Mouse (Mus musculus): ENCODE measurements around the gene Myo18b. TPM values are rescaled to one million over a fixed set of nuclear protein-coding genes. Genes with fewer than 3 reads are reported as not detected.

Gene Myo18b
- polyA plus RNA-seq, 1 experiment from 2014 or later, result 0.87 TPM

GRCm38 (mm10) chr5:112822426-112822825 is 73.7 kb downstream of the Myo18b start:
- no peak overlapping the region for H3K27ac ChIP-seq (replicated peaks; ENCODE audit: low read depth, low read length)
- no peaks in the 10 kb centered on the region for H3K36me3 ChIP-seq (ENCODE audit: control insufficient read depth, insufficient read depth, low read length)
- no peak for ATAC-seq (ENCODE audit: low FRiP score, low TSS enrichment)
- H3K4me1 ChIP-seq (ENCODE audit: control insufficient read depth, insufficient read depth, low read length), result peaks cover 28% of the 10 kb centered on the region
- no peak overlapping the region for H3K4me3 ChIP-seq (replicated peaks; ENCODE audit: low read depth, low read length)
- no peaks in the 10 kb centered on the region; the same call in 1 of the 2 replicates for H3K27me3 ChIP-seq (ENCODE audit: control insufficient read depth, insufficient read depth, low read length)
- H3K9ac ChIP-seq (replicated peaks; ENCODE audit: low read length), result no peak overlapping the region
- no peak for DNase-seq
- H3K4me2 ChIP-seq (ENCODE audit: low read length), result no peak overlapping the region
- 53% methylated on average over 3 of the region's 3 CpGs for WGBS
- no peaks in the 10 kb centered on the region for H3K9me3 ChIP-seq (ENCODE audit: control insufficient read depth, low read length)

GRCm38 (mm10) chr5:112815051-112815450 is 81.1 kb downstream of the Myo18b start:
- Histone ChIP-seq H3K4me1 (ENCODE audit: control insufficient read depth, insufficient read depth, low read length) (no peaks in the 10 kb centered on the region), H3K27me3 (ENCODE audit: control insufficient read depth, insufficient read depth, low read length) (no peaks in the 10 kb centered on the region), H3K9me3 (ENCODE audit: control insufficient read depth, low read length) (no peaks in the 10 kb centered on the region), H3K36me3 (ENCODE audit: control insufficient read depth, insufficient read depth, low read length) (no peaks in the 10 kb centered on the region), H3K9ac (replicated peaks; ENCODE audit: low read length) (no peak overlapping the region), H3K4me2 (ENCODE audit: low read length) (no peak overlapping the region), H3K27ac (replicated peaks; ENCODE audit: low read depth, low read length) (0 out of 2 replicates have a peak overlapping the region, but pooled peaks have one; percentile 37), H3K4me3 (replicated peaks; ENCODE audit: low read depth, low read length) (no peak overlapping the region)
- ATAC-seq (ENCODE audit: low FRiP score, low TSS enrichment), result no peak
- WGBS, result 77% methylated on average over 7 of the region's 7 CpGs
- DNase-seq, result no peak

GRCm38 (mm10) chr5:112807629-112808028 is 88.5 kb downstream of the Myo18b start:
- no peak for DNase-seq
- H3K36me3 ChIP-seq (ENCODE audit: control insufficient read depth, insufficient read depth, low read length), result no peaks in the 10 kb centered on the region
- no peak overlapping the region for H3K4me2 ChIP-seq (ENCODE audit: low read length)
- no peak overlapping the region for H3K27ac ChIP-seq (replicated peaks; ENCODE audit: low read depth, low read length)
- no peak overlapping the region for H3K4me3 ChIP-seq (replicated peaks; ENCODE audit: low read depth, low read length)
- no peak for ATAC-seq (ENCODE audit: low FRiP score, low TSS enrichment)
- H3K4me1 ChIP-seq (ENCODE audit: control insufficient read depth, insufficient read depth, low read length), result no peaks in the 10 kb centered on the region
- H3K27me3 ChIP-seq (ENCODE audit: control insufficient read depth, insufficient read depth, low read length), result no peaks in the 10 kb centered on the region
- WGBS, result 84% methylated on average over 4 of the region's 4 CpGs
- no peak overlapping the region for H3K9ac ChIP-seq (replicated peaks; ENCODE audit: low read length)
- H3K9me3 ChIP-seq (ENCODE audit: control insufficient read depth, low read length), result no peaks in the 10 kb centered on the region

GRCm38 (mm10) chr5:112796086-112796485 is 100.1 kb downstream of the Myo18b start:
- peak overlapping the region; percentile 66 for H3K27ac ChIP-seq (replicated peaks; ENCODE audit: low read depth, low read length)

GRCm38 (mm10) chr5:112791792-112792780 is 104.1 kb downstream of the Myo18b start:
- WGBS, result 78% methylated on average over 15 of the region's 15 CpGs
- no peak overlapping the region for H3K27ac ChIP-seq (replicated peaks; ENCODE audit: low read depth, low read length)
- no peak overlapping the region for H3K9ac ChIP-seq (replicated peaks; ENCODE audit: low read length)
- DNase-seq (no peak), ATAC-seq (ENCODE audit: low FRiP score, low TSS enrichment) (no peak)
- H3K4me3 ChIP-seq (replicated peaks; ENCODE audit: low read depth, low read length), result no peak overlapping the region
- no peak overlapping the region for H3K4me2 ChIP-seq (ENCODE audit: low read length)
- H3K4me1 ChIP-seq (ENCODE audit: control insufficient read depth, insufficient read depth, low read length), result no peaks in the 10 kb centered on the region
- no peaks in the 10 kb centered on the region for H3K9me3 ChIP-seq (ENCODE audit: control insufficient read depth, low read length)
- H3K36me3 ChIP-seq (ENCODE audit: control insufficient read depth, insufficient read depth, low read length), result no peaks in the 10 kb centered on the region
- H3K27me3 ChIP-seq (ENCODE audit: control insufficient read depth, insufficient read depth, low read length), result no peaks in the 10 kb centered on the region

More at GRCm38 (mm10) chr5:112796086-112796485, 100.1 kb downstream of the Myo18b start:
- ATAC-seq (ENCODE audit: low FRiP score, low TSS enrichment) (no peak), DNase-seq (peak; percentile 68)
- WGBS, result 23% methylated on average over 7 of the region's 7 CpGs
- Histone ChIP-seq H3K27me3 (ENCODE audit: control insufficient read depth, insufficient read depth, low read length) (no peaks in the 10 kb centered on the region), H3K4me3 (replicated peaks; ENCODE audit: low read depth, low read length) (no peak overlapping the region), H3K4me1 (ENCODE audit: control insufficient read depth, insufficient read depth, low read length) (no peaks in the 10 kb centered on the region), H3K4me2 (ENCODE audit: low read length) (no peak overlapping the region), H3K9ac (replicated peaks; ENCODE audit: low read length) (no peak overlapping the region), H3K9me3 (ENCODE audit: control insufficient read depth, low read length) (no peaks in the 10 kb centered on the region), H3K36me3 (ENCODE audit: control insufficient read depth, insufficient read depth, low read length) (no peaks in the 10 kb centered on the region)

GRCm38 (mm10) chr5:112790376-112791111 is 105.6 kb downstream of the Myo18b start:
- ATAC-seq (ENCODE audit: low FRiP score, low TSS enrichment), result no peak
- WGBS, result 83% methylated on average over 4 of the region's 4 CpGs
- no peak overlapping the region for H3K4me2 ChIP-seq (ENCODE audit: low read length)
- no peaks in the 10 kb centered on the region for H3K27me3 ChIP-seq (ENCODE audit: control insufficient read depth, insufficient read depth, low read length)
- H3K9ac ChIP-seq (replicated peaks; ENCODE audit: low read length), result no peak overlapping the region
- no peaks in the 10 kb centered on the region for H3K4me1 ChIP-seq (ENCODE audit: control insufficient read depth, insufficient read depth, low read length)
- H3K36me3 ChIP-seq (ENCODE audit: control insufficient read depth, insufficient read depth, low read length), result no peaks in the 10 kb centered on the region
- no peak overlapping the region for H3K27ac ChIP-seq (replicated peaks; ENCODE audit: low read depth, low read length)
- no peak overlapping the region for H3K4me3 ChIP-seq (replicated peaks; ENCODE audit: low read depth, low read length)
- no peaks in the 10 kb centered on the region for H3K9me3 ChIP-seq (ENCODE audit: control insufficient read depth, low read length)
- DNase-seq, result no peak

GRCm38 (mm10) chr5:112788441-112788840 is 107.7 kb downstream of the Myo18b start:
- H3K4me3 ChIP-seq (replicated peaks; ENCODE audit: low read depth, low read length), result no peak overlapping the region
- no peaks in the 10 kb centered on the region for H3K36me3 ChIP-seq (ENCODE audit: control insufficient read depth, insufficient read depth, low read length)
- ATAC-seq (ENCODE audit: low FRiP score, low TSS enrichment) (no peak), DNase-seq (no peak)
- H3K9ac ChIP-seq (replicated peaks; ENCODE audit: low read length), result no peak overlapping the region
- H3K4me1 ChIP-seq (ENCODE audit: control insufficient read depth, insufficient read depth, low read length), result no peaks in the 10 kb centered on the region
- H3K9me3 ChIP-seq (ENCODE audit: control insufficient read depth, low read length), result no peaks in the 10 kb centered on the region
- no peak overlapping the region for H3K4me2 ChIP-seq (ENCODE audit: low read length)
- no peak overlapping the region for H3K27ac ChIP-seq (replicated peaks; ENCODE audit: low read depth, low read length)
- H3K27me3 ChIP-seq (ENCODE audit: control insufficient read depth, insufficient read depth, low read length), result no peaks in the 10 kb centered on the region
- 92% methylated on average over 2 of the region's 2 CpGs for WGBS

- Histone ChIP-seq H3K9ac (replicated peaks; ENCODE audit: low read length) (no peak overlapping the region), H3K36me3 (ENCODE audit: control insufficient read depth, insufficient read depth, low read length) (no peaks in the 10 kb centered on the region), H3K27me3 (ENCODE audit: control insufficient read depth, insufficient read depth, low read length) (no peaks in the 10 kb centered on the region), H3K27ac (replicated peaks; ENCODE audit: low read depth, low read length) (no peak overlapping the region), H3K4me3 (replicated peaks; ENCODE audit: low read depth, low read length) (no peak overlapping the region), H3K4me1 (ENCODE audit: control insufficient read depth, insufficient read depth, low read length) (no peaks in the 10 kb centered on the region), H3K4me2 (ENCODE audit: low read length) (no peak overlapping the region), H3K9me3 (ENCODE audit: control insufficient read depth, low read length) (no peaks in the 10 kb centered on the region)
- no peak for DNase-seq
- ATAC-seq (ENCODE audit: low FRiP score, low TSS enrichment), result no peak
- WGBS, result 85% methylated on average over 6 of the region's 6 CpGs
Observed at GRCm38 (mm10) chr5:112786788-112787187, 109.4 kb downstream of the Myo18b start.
